14 mouse cellular contexts compared by ENCODE assay signal in the genomic region with DNA sequence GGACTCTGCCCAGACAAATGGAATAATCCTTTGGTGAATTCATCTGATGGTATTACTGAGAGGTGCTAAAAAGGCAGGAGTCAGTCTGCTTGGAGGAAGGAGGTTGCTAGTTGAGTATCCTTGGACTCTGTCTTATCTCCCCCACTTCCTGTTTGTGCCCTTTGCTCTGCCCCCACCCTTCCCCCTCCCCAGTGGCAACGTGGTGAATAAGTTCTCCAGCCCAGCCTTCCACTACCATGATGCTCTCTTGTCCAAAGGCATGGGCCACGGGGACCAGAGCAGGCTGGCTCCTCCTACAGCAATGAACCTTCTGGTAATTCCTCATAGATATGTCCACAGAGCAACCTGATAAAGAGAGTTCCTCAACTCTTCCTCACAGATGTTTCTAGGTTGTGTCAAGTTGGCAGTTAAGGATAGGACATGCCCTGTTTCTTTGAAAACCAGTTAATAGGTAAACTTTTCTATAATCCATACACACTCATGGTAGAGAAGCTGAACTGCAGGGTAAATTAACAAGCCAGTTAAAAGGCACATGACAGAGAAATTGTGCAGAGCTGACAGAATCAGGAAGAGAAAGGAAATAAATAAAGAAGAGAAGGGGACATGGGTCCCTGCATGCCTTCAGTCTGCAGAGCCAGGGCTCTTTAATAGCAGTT.
A peak's percentile ranks its signal among the peaks of the same experiment; 100 is the strongest.
DNase-seq lines count a peak whose midpoint lies in the region; ATAC-seq and TF ChIP-seq lines count a peak whose summit lies in the region.
"Had no signal": no experiment of that assay in that cellular context is flagged by ENCODE, and none has a peak within 500 bp of the region (broad histone marks: within the 10 kb centered on the region; RNA-seq: fewer than 3 reads in every experiment).

No protein-coding gene starts in this region.

- peak overlapping the region; percentile 39; the same call in 1 of the 2 replicates for H3K27ac ChIP-seq in heart, embryonic 13.5 days (replicated peaks)
- H3K27ac ChIP-seq in intestine, postnatal 0 days (ENCODE audit: low read depth, low read length) = no peak overlapping the region
- H3K27ac ChIP-seq in thymus, adult 2 months (ENCODE audit: control insufficient read depth, insufficient read depth, low read length) = no peak overlapping the region
- H3K27ac ChIP-seq: embryonic facial prominence, embryonic 10.5 days; limb, embryonic 10.5 days had no signal

- no peak overlapping the region for H3K4me3 ChIP-seq in heart, embryonic 13.5 days
- H3K4me3 ChIP-seq in intestine, postnatal 0 days (ENCODE audit: low read depth, low read length) = no peak overlapping the region
- peak overlapping the region; percentile 74 for H3K4me3 ChIP-seq in megakaryocyte, embryonic 14.5 days (replicated peaks)
- no peak overlapping the region for H3K4me3 ChIP-seq in thymus, adult 2 months (ENCODE audit: control insufficient read depth, insufficient read depth, low read length)
- H3K4me3 ChIP-seq: embryonic facial prominence, embryonic 10.5 days; limb, embryonic 10.5 days had no signal

- 21% methylated on average over 2 of the region's 2 CpGs for WGBS in heart, embryonic 13.5 days
- 6% methylated on average over 2 of the region's 2 CpGs for WGBS in intestine, postnatal 0 days
- 11% methylated on average over 2 of the region's 2 CpGs for WGBS in thymus, adult 2 months

- peaks cover 17% of the 10 kb centered on the region for H3K4me1 ChIP-seq in heart, embryonic 13.5 days
- H3K4me1 ChIP-seq in intestine, postnatal 0 days (replicated peaks; ENCODE audit: control insufficient read depth, insufficient read depth, low read length) = 0 out of 2 replicates have a peak, but pooled peaks cover 5% of the 10 kb centered on the region
- peaks cover 46% of the 10 kb centered on the region for H3K4me1 ChIP-seq in megakaryocyte, embryonic 14.5 days
- peaks cover 7% of the 10 kb centered on the region for H3K4me1 ChIP-seq in thymus, adult 2 months (replicated peaks; ENCODE audit: control insufficient read depth, insufficient read depth, low read length)

- 0 out of 2 replicates have a peak overlapping the region, but pooled peaks have one; percentile 7 for H3K4me2 ChIP-seq in heart, embryonic 13.5 days
- no peak overlapping the region for H3K4me2 ChIP-seq in intestine, postnatal 0 days (replicated peaks; ENCODE audit: low read depth)

- TF ChIP-seq POLR2A in thymus, adult 2 months (IDR thresholded peaks at IDR 0.05; ENCODE audit: control insufficient read depth, extremely low read depth, insufficient read depth, low read length, poor library complexity) = no peak

- intact Hi-C loops in heart, postnatal 36 days (cut with DNase I) = no loop called here

- H3K36me3 ChIP-seq in heart, embryonic 13.5 days = no peaks in the 10 kb centered on the region
- no peaks in the 10 kb centered on the region for H3K36me3 ChIP-seq in intestine, postnatal 0 days (ENCODE audit: control insufficient read depth, insufficient read depth)
- H3K36me3 ChIP-seq in megakaryocyte, embryonic 14.5 days (replicated peaks; ENCODE audit: low read length) = no peaks in the 10 kb centered on the region
- H3K36me3 ChIP-seq in thymus, adult 2 months (ENCODE audit: control insufficient read depth, insufficient read depth, low read length) = no peaks in the 10 kb centered on the region
- H3K36me3 ChIP-seq: embryonic facial prominence, embryonic 10.5 days; limb, embryonic 10.5 days had no signal

- no peak for TF ChIP-seq CTCF in intestine, postnatal 0 days (IDR thresholded peaks at IDR 0.05; ENCODE audit: low read depth)
- no peak for TF ChIP-seq CTCF in thymus, adult 2 months (IDR thresholded peaks at IDR 0.05; ENCODE audit: borderline replicate concordance, control insufficient read depth, extremely low read depth, insufficient read depth, low read length, poor library complexity)

- H3K9ac ChIP-seq in heart, embryonic 13.5 days = no peak overlapping the region
- H3K9ac ChIP-seq in intestine, postnatal 0 days (ENCODE audit: low read depth, low read length) = no peak overlapping the region

- ATAC-seq in heart, embryonic 13.5 days (ENCODE audit: extremely low read depth, insufficient number of reproducible peaks, low FRiP score, low TSS enrichment) = no peak
- ATAC-seq in activated CD4-positive, CD25-positive, alpha-beta regulatory T cell, adult 4 months = peak; percentile 49
- ATAC-seq in intestine, postnatal 0 days = peak; percentile 70

- no peak for DNase-seq in heart, postnatal 36 days
- DNase-seq in thymus, adult 2 months = no peak
- no peak for DNase-seq in testis, postnatal 14 days (ENCODE audit: low spot score)
- DNase-seq: adrenal gland, postnatal 10 days; cerebellum, adult 11 months; heart, postnatal 14 days; midbrain, embryonic 14.5 days; thymus, postnatal 14 days had no signal

- no peaks in the 10 kb centered on the region for H3K9me3 ChIP-seq in heart, embryonic 13.5 days
- H3K9me3 ChIP-seq in intestine, postnatal 0 days (ENCODE audit: control insufficient read depth) = no peaks in the 10 kb centered on the region
- H3K9me3 ChIP-seq in megakaryocyte, embryonic 14.5 days = no peaks in the 10 kb centered on the region
- H3K9me3 ChIP-seq: embryonic facial prominence, embryonic 10.5 days; limb, embryonic 10.5 days had no signal

- no peaks in the 10 kb centered on the region for H3K27me3 ChIP-seq in heart, embryonic 13.5 days (replicated peaks)
- no peaks in the 10 kb centered on the region for H3K27me3 ChIP-seq in intestine, postnatal 0 days (replicated peaks; ENCODE audit: control insufficient read depth, insufficient read depth, low read length)
- no peaks in the 10 kb centered on the region for H3K27me3 ChIP-seq in megakaryocyte, embryonic 14.5 days (replicated peaks)
- H3K27me3 ChIP-seq in thymus, adult 2 months (ENCODE audit: control insufficient read depth, insufficient read depth, low read length) = no peaks in the 10 kb centered on the region
